Mouse (Mus musculus) kidney, postnatal 0 days (tissue): Measurements from ENCODE around the gene Stub1. TPM values are rescaled to one million over a fixed set of nuclear protein-coding genes. Genes with fewer than 3 reads are reported as not detected.

Experiments used
- ATAC-seq: fragments of 200-750 bp; cut with Nextera tagmentation; replicated peaks from 2 replicates; pipeline ENCODE4 v1.8.0; 2017; ENCODE audit warnings: low read depth, moderate number of reproducible peaks, moderate TSS enrichment, moderate library complexity; ENCODE audit not compliant: low FRiP score
- DNase-seq: peaks from one replicate; pipeline ENCODE4 v3.0.0-alpha.2; 2016; ENCODE audit warnings: low spot score
- H3K27ac ChIP-seq: fragments of 300-500 bp; sonication (generic); 2 replicates; pipeline ENCODE4 v1.5.1; 2014; ENCODE audit warnings: mild to moderate bottlenecking
- H3K27me3 ChIP-seq: fragments of 300-500 bp; sonication (generic); 2 replicates; pipeline ENCODE4 v1.6.1; 2014; ENCODE audit warnings: low read length, mixed read lengths; ENCODE audit not compliant: insufficient read depth
- H3K36me3 ChIP-seq: fragments of 300-500 bp; sonication (generic); 2 replicates; pipeline ENCODE4 v1.6.1; 2014; ENCODE audit warnings: low read length, mixed read lengths; ENCODE audit not compliant: insufficient read depth
- H3K4me1 ChIP-seq: fragments of 300-500 bp; sonication (generic); replicated peaks from 2 replicates; pipeline ENCODE4 v1.6.1; 2014; ENCODE audit warnings: antibody characterized with exemption, low read length, mixed read lengths; ENCODE audit not compliant: insufficient read depth
- H3K4me2 ChIP-seq: fragments of 300-500 bp; sonication (generic); 2 replicates; pipeline ENCODE4 v1.6.1; 2014; ENCODE audit warnings: mild to moderate bottlenecking, low read length, moderate library complexity, mixed read lengths
- H3K4me3 ChIP-seq: fragments of 300-500 bp; sonication (generic); replicated peaks from 2 replicates; pipeline ENCODE4 v1.5.1; 2014; ENCODE audit warnings: low read depth, low read length
- H3K9ac ChIP-seq: fragments of 300-500 bp; sonication (generic); 2 replicates; pipeline ENCODE4 v1.6.1; 2014; ENCODE audit warnings: low read depth, low read length
- H3K9me3 ChIP-seq: fragments of 300-500 bp; sonication (generic); replicated peaks from 2 replicates; pipeline ENCODE4 v1.6.1; 2016; ENCODE audit warnings: low read length, inconsistent platforms, mixed read lengths
- CTCF ChIP-seq: IDR thresholded peaks from 2 replicates; pipeline ENCODE4 v1.5.1; 2016; ENCODE audit warnings: antibody characterized with exemption, low read depth, mild to moderate bottlenecking, moderate library complexity
- WGBS: fragments of 180-500 bp; shearing (Covaris S2); extraction: QIAGEN DNeasy Blood & Tissue Kit; methylation state at CpG from one replicate; pipeline ENCODE4 v1.1.7; 2014; 5-methylcytosine and 5-hydroxymethylcytosine counted together
- polyA plus RNA-seq: library from polyadenylated mRNA; unstranded; fragments of >200 nt; fragmentation: Nextera tagmentation; extraction: Ambion mirVana; gene quantifications from 2 replicates; pipeline ENCODE4 v1.2.1, GENCODE M21; 2015

Gene Stub1
- polyA plus RNA-seq, 1 experiment from 2014 or later, result 267 TPM

DNA sequence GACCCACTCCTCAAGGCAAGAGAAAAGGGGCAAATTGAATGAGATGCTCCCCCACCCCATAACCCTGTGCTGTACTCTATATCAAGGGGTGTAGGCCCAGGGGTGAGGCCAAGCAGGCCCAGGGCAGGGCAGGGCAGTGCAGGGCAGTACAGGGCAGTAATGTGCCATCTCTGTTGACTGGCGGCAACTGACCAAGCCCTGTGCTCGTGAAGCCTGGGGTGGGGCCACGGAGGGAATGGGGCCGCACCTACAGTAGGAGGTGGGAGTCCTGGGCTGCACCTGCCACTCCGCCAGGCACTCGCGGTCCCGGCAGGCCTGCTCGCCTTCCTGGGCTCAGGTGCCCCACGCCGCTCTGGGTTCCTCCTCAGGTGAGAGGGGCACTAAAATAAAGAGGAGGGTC, 32.1 kb upstream of the Stub1 start:
- H3K4me3 ChIP-seq, result no peak overlapping the region
- TF ChIP-seq CTCF, result no peak
- H3K9ac ChIP-seq, result no peak overlapping the region
- H3K4me2 ChIP-seq, result no peak overlapping the region
- ATAC-seq (no peak), DNase-seq (no peak)
- H3K27ac ChIP-seq, result no peak overlapping the region
- H3K9me3 ChIP-seq, result no peaks in the 10 kb centered on the region
- WGBS, result 85% methylated on average over 11 of the region's 11 CpGs
- peaks cover 17% of the 10 kb centered on the region for H3K4me1 ChIP-seq
- no peaks in the 10 kb centered on the region for H3K27me3 ChIP-seq
- no peaks in the 10 kb centered on the region for H3K36me3 ChIP-seq

DNA sequence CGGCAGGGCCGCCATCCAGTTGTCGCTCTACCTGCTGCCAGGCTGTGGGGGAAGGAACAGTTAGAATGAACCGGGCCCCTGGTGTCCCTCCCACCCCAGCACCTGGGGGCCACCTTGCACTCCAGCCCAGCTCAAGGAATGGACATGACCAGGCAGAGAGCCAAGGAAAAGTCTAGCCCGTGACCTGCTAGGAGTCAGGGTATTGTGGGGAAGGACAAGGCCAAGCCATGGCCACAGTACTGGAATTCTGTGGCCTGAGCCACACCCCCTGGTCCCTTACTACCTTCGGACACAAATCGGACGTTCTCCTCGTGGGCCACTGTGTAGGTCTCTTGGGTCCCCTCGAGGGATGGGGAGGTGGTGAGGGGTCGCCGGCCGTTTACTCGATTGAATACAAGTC, 31.1 kb upstream of the Stub1 start:
- WGBS, result 86% methylated on average over 14 of the region's 14 CpGs
- peak overlapping the region; percentile 36; the same call in 1 of the 2 replicates for H3K27ac ChIP-seq
- ATAC-seq (no peak), DNase-seq (no peak)
- no peaks in the 10 kb centered on the region for H3K27me3 ChIP-seq
- H3K9me3 ChIP-seq, result no peaks in the 10 kb centered on the region
- H3K36me3 ChIP-seq, result no peaks in the 10 kb centered on the region
- no peak overlapping the region for H3K4me2 ChIP-seq
- H3K4me1 ChIP-seq, result peaks cover 17% of the 10 kb centered on the region
- no peak overlapping the region for H3K9ac ChIP-seq
- H3K4me3 ChIP-seq, result no peak overlapping the region
- no peak for TF ChIP-seq CTCF

DNA sequence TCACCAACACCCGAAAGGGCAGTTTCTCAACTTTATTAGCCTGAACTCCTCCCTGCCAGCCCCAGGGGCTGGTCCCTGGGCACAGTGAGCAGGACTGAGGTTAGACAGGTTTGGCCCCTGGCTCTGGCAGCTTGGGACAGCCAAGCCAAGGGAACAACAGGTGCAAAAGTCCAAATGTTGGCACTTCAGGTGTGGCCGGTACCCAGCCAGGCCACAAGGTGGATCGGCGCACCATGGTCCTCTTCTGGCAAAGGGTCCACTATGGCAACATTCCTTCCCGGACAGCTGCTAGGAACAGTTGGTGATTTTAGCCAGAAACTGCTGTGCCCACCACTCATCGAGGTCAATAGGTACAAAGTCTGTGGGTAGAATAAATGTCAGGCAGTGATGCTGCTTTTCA, 30.5 kb upstream of the Stub1 start:
- Histone ChIP-seq H3K36me3 (no peaks in the 10 kb centered on the region), H3K4me2 (no peak overlapping the region), H3K27ac (no peak overlapping the region), H3K4me3 (no peak overlapping the region), H3K9me3 (no peaks in the 10 kb centered on the region), H3K4me1 (peaks cover 13% of the 10 kb centered on the region), H3K9ac (no peak overlapping the region), H3K27me3 (no peaks in the 10 kb centered on the region)
- ATAC-seq (no peak), DNase-seq (no peak)
- no peak; the same call in 1 of the 2 replicates for TF ChIP-seq CTCF
- WGBS, result 81% methylated on average over 6 of the region's 6 CpGs

DNA sequence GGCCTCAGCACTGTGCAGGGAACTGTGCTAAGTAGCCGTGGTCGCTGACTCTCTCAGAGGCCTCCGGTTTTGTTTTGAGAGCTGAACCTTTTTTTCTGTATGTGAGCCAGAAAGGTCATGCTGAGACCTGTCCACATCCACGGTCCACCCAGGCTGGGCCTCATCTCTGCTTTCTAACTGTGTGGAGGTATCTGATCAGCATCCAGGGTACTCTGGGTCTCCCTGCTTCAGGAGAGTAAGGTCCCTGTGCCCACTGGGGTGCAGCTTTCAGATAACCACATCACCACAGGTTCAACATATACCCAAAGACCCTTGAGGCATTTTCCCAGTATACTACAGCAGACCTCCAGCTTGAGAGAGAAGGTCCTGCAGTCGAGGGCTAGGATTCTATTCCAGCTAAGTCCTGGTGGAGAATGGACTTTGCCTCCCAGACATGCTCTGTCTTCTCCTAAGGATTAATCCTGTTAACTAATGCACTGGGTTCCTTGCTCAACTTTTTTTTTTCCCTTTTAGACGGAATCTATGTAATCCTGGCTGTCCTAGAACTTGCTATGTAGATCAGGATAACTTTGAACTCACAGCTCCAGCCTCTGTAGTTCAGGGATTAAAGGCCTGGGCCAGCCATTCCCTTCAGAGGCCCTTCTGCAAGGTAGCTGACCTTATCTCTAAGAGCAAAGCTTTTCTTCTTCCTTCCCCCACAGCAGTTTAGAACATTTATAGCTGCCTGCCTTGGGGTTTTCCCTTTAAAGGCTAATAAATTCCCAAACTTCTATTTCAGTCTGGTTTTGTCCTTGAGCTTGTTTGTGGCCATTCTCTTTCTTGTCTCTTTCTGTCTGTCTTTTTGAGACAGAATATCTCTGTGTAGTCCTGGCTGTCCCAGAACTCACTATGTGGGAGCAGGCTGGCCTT, 28.8 kb upstream of the Stub1 start:
- Histone ChIP-seq H3K4me3 (peak overlapping the region; percentile 65), H3K36me3 (no peaks in the 10 kb centered on the region), H3K4me1 (peaks cover 5% of the 10 kb centered on the region), H3K9me3 (no peaks in the 10 kb centered on the region), H3K27me3 (no peaks in the 10 kb centered on the region), H3K27ac (peak overlapping the region; percentile 82), H3K4me2 (peak overlapping the region; percentile 96), H3K9ac (peak overlapping the region; percentile 71)
- DNase-seq (no peak), ATAC-seq (peak; percentile 6; the same call in 1 of the 2 replicates)
- TF ChIP-seq CTCF, result no peak
- 10% methylated on average over 6 of the region's 6 CpGs for WGBS

DNA sequence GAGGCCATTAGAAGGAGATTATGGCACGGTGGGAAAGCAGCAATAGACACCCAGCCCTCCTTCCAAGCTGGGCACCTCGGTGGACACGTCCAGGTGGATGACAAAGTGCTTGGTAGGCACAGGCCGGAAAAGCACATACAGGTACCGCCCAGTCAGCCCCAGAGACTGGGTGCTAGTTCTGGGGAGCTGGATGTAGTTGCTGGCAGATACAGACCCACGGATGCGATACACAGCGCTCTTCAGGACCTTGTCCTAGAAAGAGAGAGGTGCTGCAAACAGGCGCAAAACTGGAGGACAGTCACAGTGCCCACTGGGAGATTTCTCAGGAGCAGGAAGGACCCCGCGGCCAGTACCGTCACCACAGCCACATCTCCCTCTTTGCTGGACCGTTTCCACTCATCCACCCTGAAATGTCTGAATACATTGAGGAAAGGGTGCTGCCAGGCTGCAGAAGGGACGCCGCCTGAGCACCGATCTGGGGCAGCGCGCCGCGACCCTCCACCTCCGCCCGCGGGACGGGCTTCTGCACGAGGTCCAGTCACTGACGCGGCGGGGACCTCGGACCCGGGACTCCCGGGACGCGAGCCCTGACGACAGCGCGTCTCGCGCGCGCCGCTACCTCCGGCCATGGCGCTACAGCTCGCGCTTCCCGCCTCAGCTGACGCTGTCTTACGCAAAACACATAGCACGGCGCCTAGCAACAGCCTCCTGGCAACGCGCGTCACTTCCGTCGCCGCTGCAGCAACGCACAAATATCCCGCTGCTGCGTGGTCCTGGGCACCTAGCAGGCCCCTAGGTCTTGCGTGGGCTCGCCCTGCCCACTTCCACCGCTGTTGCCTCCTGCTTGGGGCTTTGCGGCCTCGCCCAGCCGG, 27.9 kb upstream of the Stub1 start, which contains the start of gene Wdr90:
Gene Wdr90 (minus strand): TSS at position 670 of the 872 bp plus-strand sequence.
- 2% methylated on average over 65 of the region's 65 CpGs for WGBS
- H3K27ac ChIP-seq, result peak within 1 kb of the TSS; percentile 82
- peak within 1 kb of the TSS; percentile 96 for H3K4me2 ChIP-seq
- peak; percentile 86 for ATAC-seq
- H3K36me3 ChIP-seq, result no peaks in the 10 kb centered on the region
- H3K4me1 ChIP-seq, result peaks cover 5% of the 10 kb centered on the region
- H3K9me3 ChIP-seq, result no peaks in the 10 kb centered on the region
- peak within 1 kb of the TSS; percentile 65 for H3K4me3 ChIP-seq
- no peaks in the 10 kb centered on the region for H3K27me3 ChIP-seq
- TF ChIP-seq CTCF, result peak; percentile 30; the same call in 1 of the 2 replicates
- peak; percentile 95 for DNase-seq
- H3K9ac ChIP-seq, result peak within 1 kb of the TSS; percentile 71

DNA sequence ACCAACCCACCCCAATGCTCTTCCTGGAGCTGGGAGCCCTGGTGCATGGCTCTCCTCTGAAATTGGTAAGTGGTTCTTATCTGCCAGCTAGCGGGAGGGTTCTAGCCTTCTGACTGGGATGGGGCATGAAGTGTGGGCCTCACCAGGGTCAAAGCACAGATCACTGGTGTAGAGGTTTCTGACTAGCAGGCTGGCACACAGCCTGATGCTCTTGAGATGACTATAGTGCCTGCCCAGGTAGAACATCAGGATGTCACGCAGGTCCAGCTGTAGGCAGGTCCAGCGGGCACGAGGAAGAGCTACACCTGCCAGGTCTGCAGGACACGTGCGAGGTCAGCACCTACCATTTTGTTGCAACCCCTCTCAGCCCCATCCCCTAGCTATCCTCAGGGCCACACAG, 27.0 kb upstream of the Stub1 start:
- 0 out of 2 replicates have a peak, but pooled peaks cover 6% of the 10 kb centered on the region for H3K36me3 ChIP-seq
- H3K4me3 ChIP-seq, result peak overlapping the region; percentile 65; the same call in 1 of the 2 replicates
- H3K9ac ChIP-seq, result peak overlapping the region; percentile 71; the same call in 1 of the 2 replicates
- no peak for DNase-seq
- no peak overlapping the region for H3K27ac ChIP-seq
- WGBS, result 90% methylated on average over 6 of the region's 6 CpGs
- no peak overlapping the region; the same call in 1 of the 2 replicates for H3K4me2 ChIP-seq
- no peaks in the 10 kb centered on the region for H3K27me3 ChIP-seq
- peaks cover 5% of the 10 kb centered on the region for H3K4me1 ChIP-seq
- H3K9me3 ChIP-seq, result no peaks in the 10 kb centered on the region
- TF ChIP-seq CTCF, result no peak
- ATAC-seq, result no peak
